Mouse (Mus musculus) forebrain, embryonic 14.5 days (tissue): Measurements from ENCODE around the gene Tk2. TPM values are rescaled to one million over a fixed set of nuclear protein-coding genes. Genes with fewer than 3 reads are reported as not detected.
"Not testable (repeated sequence)": the region's sequence is repeated elsewhere in the genome, so short reads cannot be mapped to it uniquely, and the experiment has no call there.

Source experiments
- ATAC-seq: fragments of 200-750 bp; cut with Nextera tagmentation; 2 replicates; pipeline ENCODE4 v1.8.0; 2017; ENCODE audit warnings: mild to moderate bottlenecking, moderate library complexity
- DNase-seq: peaks from one replicate; pipeline ENCODE4 v3.0.0-alpha.2; 2015; ENCODE audit warnings: low spot score
- H3K27ac ChIP-seq: fragments of 300-500 bp; sonication (generic); 2 replicates; pipeline ENCODE4 v1.5.1; 2014; ENCODE audit warnings: low read depth, mild to moderate bottlenecking, control low read depth, low read length, moderate library complexity
- H3K27me3 ChIP-seq: fragments of 300-500 bp; sonication (generic); replicated peaks from 2 replicates; pipeline ENCODE4 v1.6.1; 2014; ENCODE audit warnings: low read length, control low read depth, mixed read lengths; ENCODE audit not compliant: control insufficient read depth, insufficient read depth
- H3K36me3 ChIP-seq: fragments of 300-500 bp; sonication (generic); 2 replicates; pipeline ENCODE4 v1.6.1; 2014; ENCODE audit warnings: low read length, control low read depth; ENCODE audit not compliant: control insufficient read depth, insufficient read depth
- H3K4me1 ChIP-seq: fragments of 300-500 bp; sonication (generic); 2 replicates; pipeline ENCODE4 v1.6.1; 2014; ENCODE audit warnings: antibody characterized with exemption, low read length, control low read depth; ENCODE audit not compliant: control insufficient read depth, insufficient read depth
- H3K4me2 ChIP-seq: fragments of 300-500 bp; sonication (generic); 2 replicates; pipeline ENCODE4 v1.6.1; 2014; ENCODE audit warnings: mild to moderate bottlenecking, control low read depth, low read length
- H3K4me3 ChIP-seq: fragments of 300-500 bp; sonication (generic); 2 replicates; pipeline ENCODE4 v1.5.1; 2014; ENCODE audit warnings: low read depth, low read length, control low read depth
- H3K9ac ChIP-seq: fragments of 300-500 bp; sonication (generic); 2 replicates; pipeline ENCODE4 v1.6.1; 2014; ENCODE audit warnings: mild to moderate bottlenecking, low read length, control low read depth, moderate library complexity
- H3K9me3 ChIP-seq: fragments of 300-500 bp; sonication (generic); replicated peaks from 2 replicates; pipeline ENCODE4 v1.6.1; 2016; ENCODE audit warnings: low read length, control low read depth, mixed read lengths; ENCODE audit not compliant: control insufficient read depth
- WGBS: fragments of 180-500 bp; shearing (Covaris S2); extraction: QIAGEN DNeasy Blood & Tissue Kit; methylation state at CpG from one replicate; pipeline ENCODE4 v1.1.7; 2014; 5-methylcytosine and 5-hydroxymethylcytosine counted together
- polyA plus RNA-seq: library from polyadenylated mRNA; unstranded; fragments of >200 nt; fragmentation: Nextera tagmentation; extraction: Ambion mirVana; gene quantifications from 2 replicates; pipeline ENCODE4 v1.2.1, GENCODE M21; 2014

The Tk2 gene
- polyA plus RNA-seq = 47.0 and 47.1 TPM in 2 replicates

- under 1% methylated on average over 28 of the region's 28 CpGs for WGBS
- Histone ChIP-seq H3K4me1 (peaks cover 11% of the 10 kb centered on the region), H3K4me3 (peak within 1 kb of the TSS; percentile 84), H3K4me2 (peak within 1 kb of the TSS; percentile 86), H3K9ac (peak within 1 kb of the TSS; percentile 86), H3K27me3 (no peaks in the 10 kb centered on the region), H3K9me3 (no peaks in the 10 kb centered on the region), H3K27ac (no peak within 1 kb of the TSS; the same call in 1 of the 2 replicates), H3K36me3 (peaks cover 10% of the 10 kb centered on the region)
- DNase-seq (peak; percentile 87), ATAC-seq (peak; percentile 92)
Measured at GRCm38 (mm10) chr8:104248276-104248675, at the start of gene Tk2. TSS of gene Tk2 (minus strand) at chr8:104248558.

- no peaks in the 10 kb centered on the region for H3K9me3 ChIP-seq
- H3K27me3 ChIP-seq = no peaks in the 10 kb centered on the region
- WGBS = 86% methylated on average over 1 of the region's 1 CpGs
- DNase-seq (no peak), ATAC-seq (no peak)
- no peaks in the 10 kb centered on the region for H3K4me1 ChIP-seq
- no peaks in the 10 kb centered on the region for H3K36me3 ChIP-seq
- H3K9ac ChIP-seq = no peak overlapping the region
- H3K27ac ChIP-seq = no peak overlapping the region
- H3K4me2 ChIP-seq = no peak overlapping the region
- H3K4me3 ChIP-seq = no peak overlapping the region
Measured at GRCm38 (mm10) chr8:104294396-104294795, 46.0 kb upstream of the Tk2 start.

- 95% methylated on average over 12 of the region's 12 CpGs for WGBS
- H3K9me3 ChIP-seq, H3K4me3 ChIP-seq, H3K36me3 ChIP-seq, H3K9ac ChIP-seq, H3K27ac ChIP-seq, DNase-seq, H3K4me1 ChIP-seq, H3K4me2 ChIP-seq, H3K27me3 ChIP-seq, ATAC-seq: not testable (repeated sequence)
Measured at GRCm38 (mm10) chr8:104293081-104293480, 44.7 kb upstream of the Tk2 start, which contains the start of gene Cmtm2a. TSS of gene Cmtm2a (minus strand) at chr8:104293181.

GRCm38 (mm10) chr8:104268937-104269440, 20.6 kb upstream of the Tk2 start:
- Histone ChIP-seq H3K4me3 (no peak overlapping the region), H3K4me1 (no peaks in the 10 kb centered on the region), H3K27me3 (no peaks in the 10 kb centered on the region), H3K9ac (no peak overlapping the region), H3K36me3 (0 out of 2 replicates have a peak, but pooled peaks cover 3% of the 10 kb centered on the region), H3K9me3 (no peaks in the 10 kb centered on the region), H3K4me2 (no peak overlapping the region), H3K27ac (no peak overlapping the region)
- DNase-seq (no peak), ATAC-seq (no peak)
- 86% methylated on average over 6 of the region's 6 CpGs for WGBS

- ATAC-seq (no peak), DNase-seq (no peak)
- Histone ChIP-seq H3K4me2 (no peak overlapping the region), H3K4me3 (no peak overlapping the region), H3K27ac (no peak overlapping the region), H3K9ac (no peak overlapping the region), H3K36me3 (peaks cover 5% of the 10 kb centered on the region; the same call in 1 of the 2 replicates), H3K27me3 (no peaks in the 10 kb centered on the region), H3K4me1 (no peaks in the 10 kb centered on the region), H3K9me3 (no peaks in the 10 kb centered on the region)
Measured at GRCm38 (mm10) chr8:104268368-104268767, 20.0 kb upstream of the Tk2 start.

- not testable (repeated sequence) for H3K27me3 ChIP-seq, ATAC-seq, H3K9me3 ChIP-seq, H3K4me2 ChIP-seq, DNase-seq, H3K27ac ChIP-seq, H3K4me1 ChIP-seq, H3K4me3 ChIP-seq, H3K9ac ChIP-seq
- 96% methylated on average over 22 of the region's 22 CpGs for WGBS
- H3K36me3 ChIP-seq = peaks cover 12% of the 10 kb centered on the region
Measured at GRCm38 (mm10) chr8:104264271-104264935, 16.0 kb upstream of the Tk2 start.

- 98% methylated on average over 5 of the region's 5 CpGs for WGBS
- ATAC-seq, DNase-seq: not testable (repeated sequence)
Measured at GRCm38 (mm10) chr8:104261802-104262201, 13.4 kb upstream of the Tk2 start.

GRCm38 (mm10) chr8:104253016-104253415, 4.7 kb upstream of the Tk2 start:
- peaks cover 1% of the 10 kb centered on the region; the same call in 1 of the 2 replicates for H3K36me3 ChIP-seq
- 87% methylated on average over 3 of the region's 3 CpGs for WGBS
- no peak overlapping the region for H3K27ac ChIP-seq
- H3K9ac ChIP-seq = no peak overlapping the region
- ATAC-seq = no peak
- peaks cover 5% of the 10 kb centered on the region; the same call in 1 of the 2 replicates for H3K4me1 ChIP-seq
- H3K4me3 ChIP-seq = no peak overlapping the region
- peak; percentile 10 for DNase-seq
- H3K4me2 ChIP-seq = no peak overlapping the region
- no peaks in the 10 kb centered on the region for H3K27me3 ChIP-seq
- no peaks in the 10 kb centered on the region for H3K9me3 ChIP-seq

More at GRCm38 (mm10) chr8:104261802-104262201, 13.4 kb upstream of the Tk2 start:
- H3K4me1 ChIP-seq, H3K9me3 ChIP-seq, H3K4me2 ChIP-seq, H3K27ac ChIP-seq, H3K4me3 ChIP-seq, H3K27me3 ChIP-seq, H3K9ac ChIP-seq: not testable (repeated sequence)
- H3K36me3 ChIP-seq = peaks cover 26% of the 10 kb centered on the region

GRCm38 (mm10) chr8:104251461-104251860, 3.1 kb upstream of the Tk2 start:
- peak overlapping the region; percentile 71 for H3K9ac ChIP-seq
- DNase-seq (peak; percentile 6), ATAC-seq (no peak)
- peaks cover 11% of the 10 kb centered on the region for H3K4me1 ChIP-seq
- H3K9me3 ChIP-seq = no peaks in the 10 kb centered on the region
- H3K27me3 ChIP-seq = no peaks in the 10 kb centered on the region
- under 1% methylated on average over 7 of the region's 7 CpGs for WGBS
- peak overlapping the region; percentile 78 for H3K4me2 ChIP-seq
- no peak overlapping the region for H3K27ac ChIP-seq
- peak overlapping the region; percentile 62 for H3K4me3 ChIP-seq
- no peaks in the 10 kb centered on the region for H3K36me3 ChIP-seq
